Mouse (Mus musculus): ENCODE measurements at regions not wholly inside any gene's neighbourhood (a gene's known extent, or its start where the extent isn't known, plus 50 kb on each side); places are given as distances from the start of the nearest gene placed in this dataset.

- no peak for DNase-seq
These were observed 167.5 kb upstream of the Fam83b start for GRCm38 (mm10) chr9:76734387-76734786.

GRCm38 (mm10) chr9:76733812-76734211 lies 166.9 kb upstream of the Fam83b start:
- no peak for DNase-seq

GRCm38 (mm10) chr9:76722881-76723280 lies 156.0 kb upstream of the Fam83b start:
- no peak for DNase-seq

GRCm38 (mm10) chr9:76715852-76716251 lies 148.9 kb upstream of the Fam83b start:
- no peak for DNase-seq

GRCm38 (mm10) chr9:76706451-76706850 lies 139.5 kb upstream of the Fam83b start:
- DNase-seq, result no peak

GRCm38 (mm10) chr9:76705786-76706185 lies 138.9 kb upstream of the Fam83b start:
- DNase-seq, result no peak

- no peak for DNase-seq
These were observed 128.6 kb upstream of the Fam83b start for GRCm38 (mm10) chr9:76695547-76695946.

GRCm38 (mm10) chr9:76692976-76693375 lies 126.1 kb upstream of the Fam83b start:
- DNase-seq, result no peak

GRCm38 (mm10) chr9:76660848-76661247 lies 93.9 kb upstream of the Fam83b start:
- peak; percentile 6 to 17 for DNase-seq

- DNase-seq, result no peak
These were observed 92.9 kb upstream of the Fam83b start for GRCm38 (mm10) chr9:76659798-76660197.

GRCm38 (mm10) chr9:76653311-76653710 lies 86.4 kb upstream of the Fam83b start:
- no peak for DNase-seq

GRCm38 (mm10) chr9:76649484-76649883 lies 82.6 kb upstream of the Fam83b start:
- no peak for DNase-seq

- no peak for DNase-seq
These were observed 79.5 kb upstream of the Fam83b start for GRCm38 (mm10) chr9:76646383-76646782.

All from thymus, postnatal 36 days (tissue).